8 mouse cellular contexts compared by ENCODE assay signal in the genomic region with DNA sequence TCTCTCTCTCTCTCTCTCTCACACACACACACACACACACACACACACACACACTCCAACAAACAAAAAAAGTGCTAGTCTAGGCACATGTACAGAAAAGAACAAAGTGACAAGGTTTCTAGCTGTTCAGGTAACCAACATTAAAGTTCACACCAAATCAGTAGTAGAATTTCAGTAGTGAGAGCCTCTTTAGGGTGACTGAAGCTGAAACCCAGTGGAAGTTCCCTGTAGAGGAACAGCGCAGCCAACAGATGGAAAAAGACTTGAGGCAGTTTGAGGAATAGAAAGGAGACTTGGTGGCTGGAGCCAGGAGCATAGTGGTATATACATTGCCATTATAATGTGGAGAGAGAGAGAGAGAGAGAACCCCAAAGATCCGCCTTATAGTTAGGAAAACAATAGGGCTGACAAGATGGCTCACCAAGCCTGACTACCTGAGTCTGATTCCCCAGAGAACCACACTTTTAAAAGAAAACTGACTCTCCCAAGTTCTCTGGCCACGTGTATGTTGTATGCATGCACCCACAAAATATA. TPM values are rescaled to one million over a fixed set of nuclear protein-coding genes. Genes with fewer than 3 reads are reported as not detected.
A peak's percentile ranks its signal among the peaks of the same experiment; 100 is the strongest.
DNase-seq lines count a peak whose midpoint lies in the region; ATAC-seq and TF ChIP-seq lines count a peak whose summit lies in the region.

No protein-coding gene starts in this region.

- TF ChIP-seq CTCF in bone marrow macrophage, adult 2 months (IDR thresholded peaks at IDR 0.05; ENCODE audit: low read depth, low read length): no peak
- TF ChIP-seq CTCF in lung, adult 2 months (IDR thresholded peaks at IDR 0.05; ENCODE audit: insufficient read depth, low read length): no peak

- H3K9me3 ChIP-seq in kidney, embryonic 15.5 days (replicated peaks): no peaks in the 10 kb centered on the region
- H3K9me3 ChIP-seq in hindbrain, embryonic 13.5 days: no peaks in the 10 kb centered on the region
- H3K9me3 ChIP-seq in midbrain, embryonic 13.5 days: no peaks in the 10 kb centered on the region

- ATAC-seq in kidney, embryonic 15.5 days (replicated peaks; ENCODE audit: low FRiP score): no peak
- no peak for ATAC-seq in hindbrain, embryonic 13.5 days (ENCODE audit: low FRiP score)
- no peak for ATAC-seq in midbrain, embryonic 13.5 days

- H3K27ac ChIP-seq in kidney, embryonic 15.5 days: peak overlapping the region; percentile 96
- H3K27ac ChIP-seq in bone marrow macrophage, adult 2 months (ENCODE audit: insufficient read depth, low read depth, low read length): peak overlapping the region; percentile 95
- H3K27ac ChIP-seq in hindbrain, embryonic 13.5 days: no peak overlapping the region
- H3K27ac ChIP-seq in midbrain, embryonic 13.5 days: no peak overlapping the region

- H3K4me2 ChIP-seq in kidney, embryonic 15.5 days: peak overlapping the region; percentile 65
- H3K4me2 ChIP-seq in hindbrain, embryonic 13.5 days: peak overlapping the region; percentile 76
- H3K4me2 ChIP-seq in midbrain, embryonic 13.5 days (replicated peaks): peak overlapping the region; percentile 73

- peaks cover 42% of the 10 kb centered on the region for H3K4me1 ChIP-seq in kidney, embryonic 15.5 days
- H3K4me1 ChIP-seq in bone marrow macrophage, adult 2 months (ENCODE audit: control insufficient read depth, insufficient read depth, low read length): peaks cover 21% of the 10 kb centered on the region
- H3K4me1 ChIP-seq in hindbrain, embryonic 13.5 days (replicated peaks): peaks cover 33% of the 10 kb centered on the region
- H3K4me1 ChIP-seq in midbrain, embryonic 13.5 days (replicated peaks): peaks cover 30% of the 10 kb centered on the region
- peaks cover 7% of the 10 kb centered on the region for H3K4me1 ChIP-seq in lung, adult 2 months (ENCODE audit: control insufficient read depth, insufficient read depth, low read length)

- no peak for DNase-seq in kidney, postnatal 14 days
- no peak for DNase-seq in layer of hippocampus, adult 18-20 months (ENCODE audit: low spot score in 2 of 2)
- DNase-seq in cerebellum, postnatal 14 days: no peak
- no peak for DNase-seq in lung, adult 2 months

- TF ChIP-seq POLR2A in bone marrow macrophage, adult 2 months (IDR thresholded peaks at IDR 0.05; ENCODE audit: borderline replicate concordance, low read depth, low read length): no peak
- TF ChIP-seq POLR2A in lung, adult 2 months (IDR thresholded peaks at IDR 0.05; ENCODE audit: borderline replicate concordance, extremely low read depth, low read depth, low read length): no peak

- H3K9ac ChIP-seq in kidney, embryonic 15.5 days: peak overlapping the region; percentile 95
- H3K9ac ChIP-seq in hindbrain, embryonic 13.5 days: peak overlapping the region; percentile 90
- peak overlapping the region; percentile 90 for H3K9ac ChIP-seq in midbrain, embryonic 13.5 days (replicated peaks)

- H3K36me3 ChIP-seq in kidney, embryonic 15.5 days: peaks cover 4% of the 10 kb centered on the region; the same call in 1 of the 2 replicates
- H3K36me3 ChIP-seq in hindbrain, embryonic 13.5 days: no peaks in the 10 kb centered on the region
- no peaks in the 10 kb centered on the region for H3K36me3 ChIP-seq in midbrain, embryonic 13.5 days

- no peaks in the 10 kb centered on the region for H3K27me3 ChIP-seq in kidney, embryonic 15.5 days
- no peaks in the 10 kb centered on the region for H3K27me3 ChIP-seq in hindbrain, embryonic 13.5 days
- no peaks in the 10 kb centered on the region for H3K27me3 ChIP-seq in midbrain, embryonic 13.5 days

- WGBS in kidney, embryonic 15.5 days: 37% methylated on average over 3 of the region's 3 CpGs
- 33% methylated on average over 3 of the region's 3 CpGs for WGBS in hindbrain, embryonic 13.5 days
- WGBS in midbrain, embryonic 13.5 days: 39% methylated on average over 3 of the region's 3 CpGs
- 31% methylated on average over 3 of the region's 3 CpGs for WGBS in lung, adult 2 months

- H3K4me3 ChIP-seq in kidney, embryonic 15.5 days (replicated peaks): peak overlapping the region; percentile 81
- peak overlapping the region; percentile 96 for H3K4me3 ChIP-seq in bone marrow macrophage, adult 2 months (ENCODE audit: insufficient read depth, low read length)
- H3K4me3 ChIP-seq in hindbrain, embryonic 13.5 days: peak overlapping the region; percentile 72
- H3K4me3 ChIP-seq in midbrain, embryonic 13.5 days (replicated peaks): peak overlapping the region; percentile 73
- H3K4me3 ChIP-seq in lung, adult 2 months (replicated peaks; ENCODE audit: extremely low read depth, low read depth, low read length): no peak overlapping the region

RNA-seq across cellular contexts. Expression of a gene that starts 1.0 kb away (rescaled TPM):
- polyA plus RNA-seq in kidney, embryonic 15.5 days (2015; fragmentation: Nextera tagmentation; extraction: Ambion mirVana): 5.2 and 6.6 TPM in 2 replicates
- polyA plus RNA-seq in bone marrow macrophage, adult 2 months (2012; ENCODE audit: insufficient read depth, insufficient read length, missing spikeins): 0.68 and 0.71 TPM in 2 replicates
- polyA plus RNA-seq in hindbrain, embryonic 13.5 days (2015; fragmentation: Nextera tagmentation; extraction: Ambion mirVana): 1.2 and 1.3 TPM in 2 replicates
- 0.66 and 2.0 TPM in 2 replicates for polyA plus RNA-seq in midbrain, embryonic 13.5 days (2015; fragmentation: Nextera tagmentation; extraction: Ambion mirVana)
- total RNA-seq in layer of hippocampus, adult 18-20 months (2021): 1 to 10 TPM; 1.5 to 2.3 TPM
- 12.4 and 31.8 TPM in 2 replicates for polyA plus RNA-seq in lung, adult 2 months (2012; rRNA removed)

RNA-seq across cellular contexts. Expression of a gene that starts 1.1 kb away (rescaled TPM):
- 56.3 and 63.1 TPM in 2 replicates for polyA plus RNA-seq in kidney, embryonic 15.5 days (2015; fragmentation: Nextera tagmentation; extraction: Ambion mirVana)
- polyA plus RNA-seq in bone marrow macrophage, adult 2 months (2012; ENCODE audit: insufficient read depth, insufficient read length, missing spikeins): 26.0 and 27.8 TPM in 2 replicates
- 66.2 and 69.1 TPM in 2 replicates for polyA plus RNA-seq in hindbrain, embryonic 13.5 days (2015; fragmentation: Nextera tagmentation; extraction: Ambion mirVana)
- polyA plus RNA-seq in midbrain, embryonic 13.5 days (2015; fragmentation: Nextera tagmentation; extraction: Ambion mirVana): 70.1 and 78.3 TPM in 2 replicates
- total RNA-seq in layer of hippocampus, adult 18-20 months (2021): 10 to 100 TPM; 64.5 to 65.7 TPM
- polyA plus RNA-seq in lung, adult 2 months (2012; rRNA removed): 48.4 and 63.7 TPM in 2 replicates

RNA-seq across cellular contexts. Expression of a gene that starts 10.1 kb away (rescaled TPM):
- 226 and 234 TPM in 2 replicates for polyA plus RNA-seq in kidney, embryonic 15.5 days (2015; fragmentation: Nextera tagmentation; extraction: Ambion mirVana)
- polyA plus RNA-seq in bone marrow macrophage, adult 2 months (2012; ENCODE audit: insufficient read depth, insufficient read length, missing spikeins): 401 and 428 TPM in 2 replicates
- polyA plus RNA-seq in hindbrain, embryonic 13.5 days (2015; fragmentation: Nextera tagmentation; extraction: Ambion mirVana): 122 and 129 TPM in 2 replicates
- polyA plus RNA-seq in midbrain, embryonic 13.5 days (2015; fragmentation: Nextera tagmentation; extraction: Ambion mirVana): 93.4 and 104 TPM in 2 replicates
- 10 to 100 TPM; 89.8 to 94.5 TPM for total RNA-seq in layer of hippocampus, adult 18-20 months (2021)
- polyA plus RNA-seq in lung, adult 2 months (2012; rRNA removed): 148 and 183 TPM in 2 replicates

RNA-seq across cellular contexts. Expression of a gene that starts 29.4 kb away (rescaled TPM):
- 11.9 and 14.5 TPM in 2 replicates for polyA plus RNA-seq in kidney, embryonic 15.5 days (2015; fragmentation: Nextera tagmentation; extraction: Ambion mirVana)
- polyA plus RNA-seq in bone marrow macrophage, adult 2 months (2012; ENCODE audit: insufficient read depth, insufficient read length, missing spikeins): not detected in 2 replicates
- 2.6 and 2.9 TPM in 2 replicates for polyA plus RNA-seq in hindbrain, embryonic 13.5 days (2015; fragmentation: Nextera tagmentation; extraction: Ambion mirVana)
- 0.77 and 1.0 TPM in 2 replicates for polyA plus RNA-seq in midbrain, embryonic 13.5 days (2015; fragmentation: Nextera tagmentation; extraction: Ambion mirVana)
- 10 to 100 TPM; 14.0 to 16.6 TPM for total RNA-seq in layer of hippocampus, adult 18-20 months (2021)
- polyA plus RNA-seq in lung, adult 2 months (2012; rRNA removed): 19.1 and 29.1 TPM in 2 replicates

RNA-seq across cellular contexts. Expression of a gene that starts 37.6 kb away (rescaled TPM):
- 0.39 and 0.48 TPM in 2 replicates for polyA plus RNA-seq in kidney, embryonic 15.5 days (2015; fragmentation: Nextera tagmentation; extraction: Ambion mirVana)
- not detected in 2 replicates for polyA plus RNA-seq in bone marrow macrophage, adult 2 months (2012; ENCODE audit: insufficient read depth, insufficient read length, missing spikeins)
- 0.19 TPM in 1 of 2 replicates, not detected in the other for polyA plus RNA-seq in hindbrain, embryonic 13.5 days (2015; fragmentation: Nextera tagmentation; extraction: Ambion mirVana)
- not detected in 2 replicates for polyA plus RNA-seq in midbrain, embryonic 13.5 days (2015; fragmentation: Nextera tagmentation; extraction: Ambion mirVana)
- under 1 TPM; 0.23 to 0.97 TPM for total RNA-seq in layer of hippocampus, adult 18-20 months (2021)
- 0.20 and 23.9 TPM in 2 replicates for polyA plus RNA-seq in lung, adult 2 months (2012; rRNA removed)

Comparison
In these comparisons a context has a peak if more than half of its experiments do, and no peak if none do; other contexts are left out.
1. H3K27ac ChIP-seq: peak in kidney, embryonic 15.5 days (single experiment) and bone marrow macrophage, adult 2 months (single experiment); none in hindbrain, embryonic 13.5 days (single experiment) and midbrain, embryonic 13.5 days (single experiment).
2. Peak in every context shown above with its lines, with median percentiles within 50 percentile points of each other: H3K4me2 ChIP-seq and H3K9ac ChIP-seq.